Mouse (Mus musculus): ENCODE results near the gene Vamp1. TPM values are rescaled to one million over a fixed set of nuclear protein-coding genes. Genes with fewer than 3 reads are reported as not detected.
"Not testable (repeated sequence)": the region's sequence is repeated elsewhere in the genome, so short reads cannot be mapped to it uniquely, and the experiment has no call there.

Vamp1 gene
- polyA plus RNA-seq, 1 experiment from 2014 or later = 4.2 TPM

- Histone ChIP-seq H3K36me3 (no peaks in the 10 kb centered on the region), H3K4me1 (peaks cover 8% of the 10 kb centered on the region; the same call in 1 of the 2 replicates), H3K27ac (replicated peaks) (no peak overlapping the region), H3K9me3 (replicated peaks) (no peaks in the 10 kb centered on the region; the same call in 1 of the 2 replicates), H3K4me3 (no peak overlapping the region), H3K27me3 (ENCODE audit: low read depth, poor library complexity, severe bottlenecking) (no peaks in the 10 kb centered on the region)
- DNase-seq (ENCODE audit: low spot score) = no peak
- WGBS = 84% methylated on average over 8 of the region's 8 CpGs
Measured at GRCm38 (mm10) chr6:125256222-125256966, 41.0 kb downstream of the Vamp1 start.

GRCm38 (mm10) chr6:125260006-125260555 lies 44.7 kb downstream of the Vamp1 start:
- DNase-seq (ENCODE audit: low spot score) = no peak
- Histone ChIP-seq H3K9me3 (replicated peaks) (no peaks in the 10 kb centered on the region), H3K4me3 (no peak overlapping the region), H3K36me3 (no peaks in the 10 kb centered on the region), H3K4me1 (no peaks in the 10 kb centered on the region), H3K27ac (replicated peaks) (no peak overlapping the region), H3K27me3 (ENCODE audit: low read depth, poor library complexity, severe bottlenecking) (no peaks in the 10 kb centered on the region)
- WGBS = 87% methylated on average over 10 of the region's 10 CpGs

DNA sequence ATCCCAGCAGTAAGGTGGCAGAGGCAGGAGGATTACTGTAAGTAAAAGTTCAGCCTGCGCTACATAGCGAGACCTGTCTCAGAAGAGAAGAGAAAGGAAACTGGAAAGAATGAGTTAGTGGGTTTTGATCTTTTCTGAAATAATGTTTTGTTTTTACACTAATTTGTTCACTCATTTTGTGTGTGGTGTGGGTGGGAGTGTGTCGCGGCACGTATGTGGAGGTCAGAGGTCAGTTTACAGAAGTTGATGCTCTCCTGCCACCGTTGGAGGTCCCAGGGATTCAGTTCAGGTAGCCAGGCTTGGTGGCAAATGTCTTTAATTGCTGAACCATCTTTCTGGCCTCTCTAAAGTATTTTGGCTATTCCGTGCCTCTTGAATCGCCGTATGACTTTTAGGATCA lies 48.9 kb downstream of the Vamp1 start:
- H3K9me3 ChIP-seq (replicated peaks) = no peaks in the 10 kb centered on the region

GRCm38 (mm10) chr6:125265239-125265638 lies 49.9 kb downstream of the Vamp1 start:
- no peaks in the 10 kb centered on the region for H3K9me3 ChIP-seq (replicated peaks)
- H3K4me3 ChIP-seq = no peak overlapping the region
- 69% methylated on average over 10 of the region's 10 CpGs for WGBS
- no peaks in the 10 kb centered on the region for H3K4me1 ChIP-seq
- no peak overlapping the region for H3K27ac ChIP-seq (replicated peaks)
- H3K36me3 ChIP-seq = no peaks in the 10 kb centered on the region
- H3K27me3 ChIP-seq (ENCODE audit: low read depth, poor library complexity, severe bottlenecking) = peaks cover 3% of the 10 kb centered on the region; the same call in 1 of the 2 replicates
- no peak for DNase-seq (ENCODE audit: low spot score)

More for the DNA sequence above, 48.9 kb downstream of the Vamp1 start:
- Histone ChIP-seq H3K27me3 (ENCODE audit: low read depth, poor library complexity, severe bottlenecking) (no peaks in the 10 kb centered on the region), H3K4me1 (no peaks in the 10 kb centered on the region), H3K27ac (replicated peaks) (no peak overlapping the region), H3K36me3 (no peaks in the 10 kb centered on the region), H3K4me3 (no peak overlapping the region)
- DNase-seq (ENCODE audit: low spot score) = no peak
- WGBS = 91% methylated on average over 9 of the region's 9 CpGs

DNA sequence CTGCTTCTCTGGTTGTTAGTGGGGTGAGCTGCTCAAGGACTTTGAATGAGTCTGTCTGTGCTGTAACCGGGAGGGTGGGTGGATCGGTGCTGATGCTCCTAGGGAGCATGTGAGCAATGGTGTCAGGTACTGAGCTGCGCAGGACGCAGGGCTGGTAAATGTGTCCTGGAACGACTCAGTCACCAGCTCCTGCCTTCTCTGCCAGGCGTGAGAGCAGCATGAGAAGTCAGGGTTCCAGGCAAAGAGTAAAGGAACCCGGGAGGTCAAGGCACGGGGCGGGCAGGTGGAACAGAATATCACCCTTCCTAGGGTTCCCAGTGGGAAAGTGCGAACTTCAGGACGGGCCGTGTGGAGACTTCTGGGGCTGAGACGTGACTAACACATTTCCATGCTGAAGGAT lies 50.7 kb downstream of the Vamp1 start:
- 79% methylated on average over 13 of the region's 13 CpGs for WGBS
- H3K4me3 ChIP-seq = no peak overlapping the region

GRCm38 (mm10) chr6:125266600-125266999 lies 51.2 kb downstream of the Vamp1 start:
- peaks cover 15% of the 10 kb centered on the region for H3K27me3 ChIP-seq (ENCODE audit: low read depth, poor library complexity, severe bottlenecking)
- H3K36me3 ChIP-seq; H3K27ac ChIP-seq (replicated peaks); DNase-seq (ENCODE audit: low spot score); H3K9me3 ChIP-seq (replicated peaks); H3K4me3 ChIP-seq; H3K4me1 ChIP-seq: not testable (repeated sequence)
- 75% methylated on average over 6 of the region's 6 CpGs for WGBS

More for the DNA sequence above, 50.7 kb downstream of the Vamp1 start:
- H3K9me3 ChIP-seq (replicated peaks) = no peaks in the 10 kb centered on the region
- H3K36me3 ChIP-seq = no peaks in the 10 kb centered on the region
- H3K27ac ChIP-seq (replicated peaks) = no peak overlapping the region
- H3K27me3 ChIP-seq (ENCODE audit: low read depth, poor library complexity, severe bottlenecking) = peaks cover 11% of the 10 kb centered on the region
- H3K4me1 ChIP-seq = no peaks in the 10 kb centered on the region
- DNase-seq (ENCODE audit: low spot score) = no peak

- Histone ChIP-seq H3K27ac (replicated peaks) (no peak overlapping the region), H3K4me1 (peaks cover 8% of the 10 kb centered on the region), H3K4me3 (no peak overlapping the region), H3K9me3 (replicated peaks) (no peaks in the 10 kb centered on the region), H3K27me3 (ENCODE audit: low read depth, poor library complexity, severe bottlenecking) (peaks cover 22% of the 10 kb centered on the region), H3K36me3 (no peaks in the 10 kb centered on the region)
- WGBS = 84% methylated on average over 3 of the region's 3 CpGs
- DNase-seq (ENCODE audit: low spot score) = no peak
Measured at GRCm38 (mm10) chr6:125267469-125267868, 52.1 kb downstream of the Vamp1 start.

GRCm38 (mm10) chr6:125268799-125269198 lies 53.4 kb downstream of the Vamp1 start:
- no peaks in the 10 kb centered on the region for H3K9me3 ChIP-seq (replicated peaks)
- H3K27ac ChIP-seq (replicated peaks) = no peak overlapping the region
- DNase-seq (ENCODE audit: low spot score) = no peak
- no peak overlapping the region for H3K4me3 ChIP-seq
- peaks cover 24% of the 10 kb centered on the region for H3K27me3 ChIP-seq (ENCODE audit: low read depth, poor library complexity, severe bottlenecking)
- H3K36me3 ChIP-seq = no peaks in the 10 kb centered on the region
- WGBS = 53% methylated on average over 6 of the region's 6 CpGs
- peaks cover 8% of the 10 kb centered on the region for H3K4me1 ChIP-seq

DNA sequence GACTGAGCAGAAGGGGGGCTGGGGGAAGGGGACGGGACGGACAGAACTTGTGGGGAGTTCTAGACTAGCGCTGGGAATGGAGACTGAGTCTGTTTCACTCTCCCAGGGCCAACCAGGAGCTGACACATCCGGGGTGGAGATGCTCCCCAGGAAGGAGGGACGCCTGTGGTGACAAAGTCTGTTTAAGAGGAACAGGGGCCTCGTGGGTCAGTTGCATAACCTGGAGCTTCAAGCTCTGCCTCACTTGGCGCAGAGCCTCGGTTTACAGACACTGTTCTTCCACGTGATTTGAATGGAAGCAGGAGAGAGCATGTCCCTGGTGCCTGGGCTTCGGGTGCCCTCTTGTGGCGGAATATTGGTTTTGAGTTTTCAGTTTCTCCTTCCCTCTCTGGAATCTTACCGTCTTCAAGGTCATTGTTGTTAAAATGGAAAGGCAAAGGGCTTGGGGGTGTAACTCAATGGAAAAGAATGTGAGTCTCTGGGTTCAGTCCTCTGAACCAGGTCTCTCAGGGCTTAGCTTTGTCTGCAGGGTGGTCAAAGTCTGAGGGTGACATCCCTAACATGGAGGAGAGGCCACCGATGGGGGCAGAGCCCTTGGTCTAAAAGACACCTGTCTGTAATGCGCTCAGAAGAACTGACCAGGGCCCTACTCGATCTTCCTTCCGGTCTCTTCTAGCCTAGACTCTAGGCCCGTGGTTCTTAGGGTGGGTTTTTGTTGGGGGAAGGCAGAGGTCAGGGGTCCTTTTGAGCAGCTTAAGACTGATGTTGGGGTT lies 56.3 kb downstream of the Vamp1 start:
- Histone ChIP-seq H3K27ac (replicated peaks) (peak overlapping the region; percentile 74), H3K36me3 (no peaks in the 10 kb centered on the region), H3K4me3 (peak overlapping the region; percentile 32), H3K9me3 (replicated peaks) (no peaks in the 10 kb centered on the region), H3K27me3 (ENCODE audit: low read depth, poor library complexity, severe bottlenecking) (peaks cover 24% of the 10 kb centered on the region), H3K4me1 (peaks cover 8% of the 10 kb centered on the region)
- peak; percentile 83 for DNase-seq (ENCODE audit: low spot score)
- WGBS = 20% methylated on average over 17 of the region's 17 CpGs

- Histone ChIP-seq H3K27ac (replicated peaks) (no peak overlapping the region), H3K27me3 (ENCODE audit: low read depth, poor library complexity, severe bottlenecking) (peaks cover 24% of the 10 kb centered on the region), H3K4me3 (no peak overlapping the region), H3K4me1 (peaks cover 8% of the 10 kb centered on the region), H3K36me3 (no peaks in the 10 kb centered on the region), H3K9me3 (replicated peaks) (no peaks in the 10 kb centered on the region)
- WGBS = 81% methylated on average over 10 of the region's 10 CpGs
- no peak for DNase-seq (ENCODE audit: low spot score)
Measured at GRCm38 (mm10) chr6:125272228-125272785, 57.0 kb downstream of the Vamp1 start.

DNA sequence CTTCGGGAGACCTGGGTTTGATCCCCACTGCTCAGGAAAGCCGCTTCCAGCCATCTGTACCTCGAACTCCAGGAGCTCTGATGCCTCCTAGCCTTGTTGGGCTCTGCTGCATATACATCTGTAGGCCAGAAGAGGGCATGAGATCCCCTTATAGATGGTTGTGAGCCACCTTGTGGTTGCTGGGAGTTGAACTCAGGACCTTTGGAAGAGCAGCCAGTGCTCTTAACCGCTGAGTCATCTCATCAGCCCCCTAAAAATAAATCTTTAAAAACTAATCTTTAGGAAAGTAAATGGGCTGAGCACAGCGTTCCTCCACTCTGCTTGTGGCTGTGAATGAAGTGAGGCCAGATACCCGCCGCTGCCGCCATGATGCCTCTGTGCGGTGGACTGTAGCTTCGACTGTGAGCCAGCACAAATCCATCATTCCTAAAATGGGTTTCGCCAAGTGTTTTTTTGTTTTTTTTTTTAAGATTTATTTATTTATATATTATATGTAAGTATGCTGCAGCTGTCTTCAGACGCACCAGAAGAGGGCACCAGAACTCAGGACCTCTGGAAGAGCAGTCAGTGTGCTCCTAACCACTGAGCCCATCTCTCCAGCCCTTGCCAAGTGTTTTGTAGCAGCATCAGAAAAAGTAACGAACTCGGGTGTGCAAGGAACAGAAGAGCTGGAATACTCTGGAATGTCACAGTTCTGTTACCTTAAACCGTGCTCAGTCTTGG lies 59.7 kb downstream of the Vamp1 start:
- no peaks in the 10 kb centered on the region for H3K9me3 ChIP-seq (replicated peaks)
- peaks cover 24% of the 10 kb centered on the region for H3K27me3 ChIP-seq (ENCODE audit: low read depth, poor library complexity, severe bottlenecking)
- no peak overlapping the region for H3K27ac ChIP-seq (replicated peaks)
- no peak overlapping the region for H3K4me3 ChIP-seq
- no peaks in the 10 kb centered on the region for H3K36me3 ChIP-seq
- WGBS = 60% methylated on average over 15 of the region's 15 CpGs
- peak; percentile 22 for DNase-seq (ENCODE audit: low spot score)
- peaks cover 8% of the 10 kb centered on the region for H3K4me1 ChIP-seq

DNA sequence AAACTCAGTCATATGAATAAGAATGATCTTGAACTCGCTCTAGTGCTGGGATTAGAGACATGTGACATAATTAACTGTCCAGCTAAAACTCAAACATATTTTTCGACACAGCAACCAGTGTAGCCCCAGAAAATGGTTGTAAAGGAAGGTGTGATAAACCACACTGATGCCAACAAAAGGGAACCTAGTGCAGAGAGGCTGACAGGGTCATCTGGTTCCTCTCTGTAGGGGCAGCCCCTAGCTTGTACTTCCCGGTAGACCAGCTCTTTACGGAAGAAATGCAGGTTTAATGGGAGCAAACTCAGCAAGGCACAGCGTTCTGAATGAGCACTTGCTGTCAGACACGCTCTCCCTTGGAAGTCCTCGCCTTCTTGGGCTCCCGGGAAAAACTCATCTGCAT lies 64.4 kb downstream of the Vamp1 start:
- H3K27ac ChIP-seq (replicated peaks) = no peak overlapping the region
- H3K4me3 ChIP-seq = no peak overlapping the region
- DNase-seq (ENCODE audit: low spot score) = no peak
- no peaks in the 10 kb centered on the region for H3K36me3 ChIP-seq
- WGBS = 73% methylated on average over 8 of the region's 8 CpGs
- no peaks in the 10 kb centered on the region for H3K4me1 ChIP-seq
- H3K27me3 ChIP-seq (ENCODE audit: low read depth, poor library complexity, severe bottlenecking) = no peaks in the 10 kb centered on the region
- no peaks in the 10 kb centered on the region; the same call in 1 of the 2 replicates for H3K9me3 ChIP-seq (replicated peaks)

Measured in midbrain, embryonic 10.5 days (tissue).